Mouse (Mus musculus) cortical plate, adult 2 months (tissue): ENCODE measurements at regions not wholly inside any gene's neighbourhood (a gene's known extent, or its start where the extent isn't known, plus 50 kb on each side); places are given as distances from the start of the nearest gene placed in this dataset.

Experiments used
- CTCF ChIP-seq: fragments of 200-500 bp; IDR thresholded peaks from 2 replicates; pipeline ENCODE4 v1.5.1; 2011; ENCODE audit warnings: mild to moderate bottlenecking, control low read depth, low read length; ENCODE audit not compliant: insufficient read depth; ENCODE audit errors: extremely low read depth
- POLR2A ChIP-seq: fragments of 200-500 bp; IDR thresholded peaks from 2 replicates; pipeline ENCODE4 v1.6.1; 2011; ENCODE audit warnings: mild to moderate bottlenecking, low read length, control low read depth; ENCODE audit not compliant: insufficient read depth; ENCODE audit errors: extremely low read depth

GRCm38 (mm10) chr13:18462221-18462620 is 64.7 kb upstream of the Pou6f2 start:
- TF ChIP-seq POLR2A (no peak), CTCF (no peak)
